Mouse (Mus musculus) midbrain, postnatal 0 days (tissue): ENCODE measurements at regions not wholly inside any gene's neighbourhood (a gene's known extent, or its start where the extent isn't known, plus 50 kb on each side); places are given as distances from the start of the nearest gene placed in this dataset.

Experiments used
- ATAC-seq: fragments of 200-750 bp; cut with Nextera tagmentation; 2 replicates; pipeline ENCODE4 v1.8.0; 2017; ENCODE audit warnings: moderate number of reproducible peaks, mild to moderate bottlenecking, moderate TSS enrichment, moderate library complexity; ENCODE audit not compliant: low FRiP score
- DNase-seq: peaks from one replicate; pipeline ENCODE4 v3.0.0-alpha.2; 2015; ENCODE audit warnings: low spot score
- H3K27ac ChIP-seq: fragments of 300-500 bp; sonication (generic); 2 replicates; pipeline ENCODE4 v1.5.1; 2014; ENCODE audit warnings: low read depth, mild to moderate bottlenecking, low read length, mixed read lengths
- H3K27me3 ChIP-seq: fragments of 300-500 bp; sonication (generic); 2 replicates; pipeline ENCODE4 v1.6.1; 2014; ENCODE audit warnings: low read length, control low read depth, mixed read lengths; ENCODE audit not compliant: insufficient read depth
- H3K36me3 ChIP-seq: fragments of 300-500 bp; sonication (generic); 2 replicates; pipeline ENCODE4 v1.6.1; 2014; ENCODE audit warnings: low read length, control low read depth, mixed read lengths; ENCODE audit not compliant: insufficient read depth
- H3K4me1 ChIP-seq: fragments of 300-500 bp; sonication (generic); 2 replicates; pipeline ENCODE4 v1.6.1; 2014; ENCODE audit warnings: mild to moderate bottlenecking, control low read depth, antibody characterized with exemption, low read length, mixed read lengths; ENCODE audit not compliant: insufficient read depth
- H3K4me2 ChIP-seq: fragments of 300-500 bp; sonication (generic); 2 replicates; pipeline ENCODE4 v1.6.1; 2014; ENCODE audit warnings: low read depth, mild to moderate bottlenecking, low read length, mixed read lengths; ENCODE audit not compliant: poor library complexity, severe bottlenecking
- H3K4me3 ChIP-seq: fragments of 300-500 bp; sonication (generic); 2 replicates; pipeline ENCODE4 v1.5.1; 2014; ENCODE audit warnings: low read depth, mild to moderate bottlenecking, low read length, moderate library complexity
- H3K9ac ChIP-seq: fragments of 300-500 bp; sonication (generic); replicated peaks from 2 replicates; pipeline ENCODE4 v1.6.1; 2014; ENCODE audit warnings: mild to moderate bottlenecking, low read length, moderate library complexity, mixed read lengths; ENCODE audit not compliant: poor library complexity, severe bottlenecking
- H3K9me3 ChIP-seq: fragments of 300-500 bp; sonication (generic); 2 replicates; pipeline ENCODE4 v1.6.1; 2016; ENCODE audit warnings: low read length, control low read depth
- CTCF ChIP-seq: IDR thresholded peaks from 2 replicates; pipeline ENCODE4 v1.5.1; 2016; ENCODE audit warnings: antibody characterized with exemption, mild to moderate bottlenecking
- WGBS: fragments of 180-500 bp; shearing (Covaris S2); extraction: QIAGEN DNeasy Blood & Tissue Kit; methylation state at CpG from one replicate; pipeline ENCODE4 v1.1.7; 2014; 5-methylcytosine and 5-hydroxymethylcytosine counted together

DNA sequence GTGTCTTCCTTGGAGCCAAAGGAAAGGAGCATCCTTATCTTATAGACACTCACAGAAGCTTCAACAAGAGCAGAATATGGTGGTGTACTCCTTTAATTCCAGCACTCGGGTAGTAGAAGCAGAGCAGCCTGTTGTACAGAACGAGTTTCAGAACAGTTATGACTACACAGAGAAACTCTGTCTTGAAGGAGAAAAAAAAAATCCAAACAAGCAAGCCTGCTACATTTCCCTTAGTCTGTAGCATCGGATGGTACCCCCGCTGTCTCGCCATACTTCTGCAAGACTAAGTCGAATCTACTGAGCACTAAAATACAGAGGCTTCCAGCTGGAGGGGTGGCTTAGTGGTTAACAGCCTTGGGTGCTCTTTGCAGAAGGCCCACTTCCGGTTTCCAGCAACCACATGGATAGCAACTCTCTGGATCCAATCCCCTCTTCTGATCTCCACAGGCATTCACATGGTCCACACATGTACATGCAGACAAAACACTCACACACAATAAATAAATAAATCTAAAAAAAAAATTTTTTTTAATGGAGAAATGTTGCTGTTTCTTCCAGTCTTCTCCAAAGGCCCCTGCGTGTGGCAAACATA is 144.6 kb upstream of the Jmjd1c start:
- no peaks in the 10 kb centered on the region for H3K36me3 ChIP-seq
- no peak for DNase-seq
- H3K4me1 ChIP-seq: peaks cover 11% of the 10 kb centered on the region; the same call in 1 of the 2 replicates
- no peak for TF ChIP-seq CTCF
- no peak for ATAC-seq
- H3K9me3 ChIP-seq: no peaks in the 10 kb centered on the region
- H3K4me2 ChIP-seq: no peak overlapping the region
- H3K9ac ChIP-seq: no peak overlapping the region
- WGBS: 88% methylated on average over 8 of the region's 8 CpGs
- H3K4me3 ChIP-seq: no peak overlapping the region
- H3K27me3 ChIP-seq: no peaks in the 10 kb centered on the region
- H3K27ac ChIP-seq: no peak overlapping the region

DNA sequence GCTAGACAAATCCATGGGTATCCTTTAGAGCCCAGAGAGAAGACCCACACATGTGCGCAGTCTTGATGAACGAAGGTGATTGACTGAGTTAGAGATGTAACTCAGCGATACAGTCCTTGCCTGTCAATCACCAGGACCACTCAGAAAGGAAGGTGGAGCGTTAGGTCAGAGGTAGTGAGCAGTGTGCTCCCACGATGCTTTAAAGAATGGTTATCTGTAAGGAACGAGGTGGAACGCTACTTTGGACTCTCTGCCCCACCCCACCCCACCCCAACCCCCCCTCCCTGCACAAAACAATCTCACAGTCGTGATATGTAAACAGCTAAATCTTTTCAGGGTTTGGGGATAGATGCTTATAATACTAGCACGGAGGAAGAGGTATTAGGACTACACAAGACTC is 144.0 kb upstream of the Jmjd1c start:
- H3K27ac ChIP-seq: no peak overlapping the region
- H3K36me3 ChIP-seq: no peaks in the 10 kb centered on the region
- peaks cover 11% of the 10 kb centered on the region; the same call in 1 of the 2 replicates for H3K4me1 ChIP-seq
- no peak overlapping the region for H3K4me2 ChIP-seq
- H3K27me3 ChIP-seq: no peaks in the 10 kb centered on the region
- no peak for TF ChIP-seq CTCF
- no peak overlapping the region for H3K4me3 ChIP-seq
- DNase-seq (no peak), ATAC-seq (no peak)
- 84% methylated on average over 9 of the region's 9 CpGs for WGBS
- H3K9ac ChIP-seq: no peak overlapping the region
- H3K9me3 ChIP-seq: no peaks in the 10 kb centered on the region

DNA sequence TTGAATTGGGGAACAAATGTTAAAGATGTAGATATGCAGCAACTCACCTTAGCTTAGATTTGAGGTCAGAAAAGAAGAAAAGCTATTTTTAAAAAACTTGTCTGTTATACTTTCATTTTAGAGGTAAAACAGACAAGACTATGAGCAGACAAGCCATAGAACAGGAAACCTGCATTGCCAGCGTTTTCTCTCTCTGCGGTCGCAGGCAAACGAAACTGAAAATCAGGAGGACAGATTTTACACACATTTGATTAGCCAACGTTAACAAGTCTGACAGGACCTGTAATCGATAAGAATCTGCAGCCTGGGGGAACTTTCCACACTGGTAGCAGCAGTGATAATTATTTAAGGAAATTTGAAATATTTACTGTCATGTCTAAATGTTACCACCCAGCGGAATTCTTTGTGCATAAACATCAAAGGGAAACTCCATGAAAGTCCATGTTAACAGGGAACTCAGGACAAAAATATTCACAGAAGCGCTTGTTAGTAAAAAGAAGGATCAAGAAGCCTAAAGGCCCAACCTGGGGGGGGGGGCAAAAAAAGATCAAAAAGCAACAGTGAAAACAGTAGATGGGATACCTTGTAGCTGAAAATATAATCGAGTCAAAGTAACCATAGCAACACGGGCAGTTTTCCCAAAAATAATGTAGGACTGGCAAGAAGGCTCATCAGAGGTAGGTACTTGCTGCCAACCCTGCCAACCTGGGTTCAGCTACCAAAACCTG is 142.5 kb upstream of the Jmjd1c start:
- Histone ChIP-seq H3K9ac (no peak overlapping the region), H3K27ac (no peak overlapping the region), H3K4me1 (peaks cover 11% of the 10 kb centered on the region; the same call in 1 of the 2 replicates), H3K4me2 (no peak overlapping the region), H3K27me3 (no peaks in the 10 kb centered on the region), H3K4me3 (no peak overlapping the region), H3K9me3 (no peaks in the 10 kb centered on the region), H3K36me3 (no peaks in the 10 kb centered on the region)
- 38% methylated on average over 10 of the region's 10 CpGs for WGBS
- TF ChIP-seq CTCF: no peak
- ATAC-seq (no peak), DNase-seq (no peak)

GRCm38 (mm10) chr10:66953976-66954505 is 141.9 kb upstream of the Jmjd1c start:
- no peaks in the 10 kb centered on the region for H3K27me3 ChIP-seq
- H3K4me2 ChIP-seq: no peak overlapping the region
- WGBS: 54% methylated on average over 4 of the region's 4 CpGs
- H3K4me3 ChIP-seq: no peak overlapping the region
- no peak for ATAC-seq
- no peak overlapping the region for H3K9ac ChIP-seq
- no peak overlapping the region for H3K27ac ChIP-seq
- H3K36me3 ChIP-seq: no peaks in the 10 kb centered on the region
- TF ChIP-seq CTCF: no peak
- DNase-seq: no peak
- H3K9me3 ChIP-seq: no peaks in the 10 kb centered on the region
- H3K4me1 ChIP-seq: peaks cover 11% of the 10 kb centered on the region; the same call in 1 of the 2 replicates

DNA sequence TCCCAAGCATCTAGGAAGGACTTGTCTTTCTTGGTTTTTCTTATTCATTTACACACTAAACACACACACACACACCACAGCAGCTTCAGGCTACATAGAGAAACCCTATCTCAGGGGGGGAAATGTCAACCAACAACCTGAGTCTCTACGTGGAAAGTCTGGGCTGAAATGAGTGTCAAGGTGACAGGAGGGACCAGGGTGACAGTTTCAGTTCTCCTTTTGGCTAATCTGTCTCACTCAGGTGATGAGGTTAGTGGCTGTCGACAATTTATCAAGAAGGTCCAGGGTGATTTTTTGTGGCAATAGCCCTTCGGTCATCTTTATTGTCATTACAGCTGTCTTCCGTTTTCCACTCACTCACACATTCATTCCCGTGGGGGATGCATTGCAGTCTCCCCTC is 140.5 kb upstream of the Jmjd1c start:
- Histone ChIP-seq H3K27me3 (no peaks in the 10 kb centered on the region), H3K4me1 (peaks cover 11% of the 10 kb centered on the region; the same call in 1 of the 2 replicates), H3K27ac (no peak overlapping the region), H3K9ac (no peak overlapping the region), H3K4me3 (no peak overlapping the region), H3K4me2 (no peak overlapping the region), H3K9me3 (no peaks in the 10 kb centered on the region), H3K36me3 (no peaks in the 10 kb centered on the region)
- DNase-seq: no peak
- 67% methylated on average over 5 of the region's 5 CpGs for WGBS
- no peak for TF ChIP-seq CTCF
- ATAC-seq: no peak

DNA sequence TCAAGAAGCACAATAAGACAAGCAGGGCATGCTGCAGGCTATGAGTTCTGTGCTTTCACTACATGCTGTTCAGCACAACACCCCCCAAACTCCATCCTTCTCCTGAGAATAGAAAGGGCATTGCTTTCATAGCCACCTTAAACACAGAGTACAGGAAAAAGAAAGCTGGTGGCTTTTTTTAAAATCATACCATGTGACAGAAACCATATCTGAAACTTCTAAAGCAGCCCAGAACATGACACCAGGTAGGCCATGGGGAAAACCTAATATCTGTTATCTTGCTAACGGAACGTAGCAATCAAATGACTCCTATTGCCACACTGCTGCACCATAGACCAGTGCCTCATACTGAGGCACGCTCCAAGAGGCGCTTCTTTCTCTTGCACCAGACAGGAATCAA is 139.3 kb upstream of the Jmjd1c start:
- TF ChIP-seq CTCF: no peak
- H3K27me3 ChIP-seq: no peaks in the 10 kb centered on the region
- no peaks in the 10 kb centered on the region for H3K36me3 ChIP-seq
- no peak overlapping the region for H3K4me2 ChIP-seq
- no peaks in the 10 kb centered on the region for H3K9me3 ChIP-seq
- H3K27ac ChIP-seq: no peak overlapping the region
- DNase-seq: no peak
- no peak overlapping the region for H3K9ac ChIP-seq
- peaks cover 11% of the 10 kb centered on the region; the same call in 1 of the 2 replicates for H3K4me1 ChIP-seq
- ATAC-seq: no peak
- H3K4me3 ChIP-seq: no peak overlapping the region
- WGBS: 92% methylated on average over 4 of the region's 4 CpGs
